Mouse (Mus musculus): ENCODE measurements around the gene Gjb3.

Gene Gjb3

DNA sequence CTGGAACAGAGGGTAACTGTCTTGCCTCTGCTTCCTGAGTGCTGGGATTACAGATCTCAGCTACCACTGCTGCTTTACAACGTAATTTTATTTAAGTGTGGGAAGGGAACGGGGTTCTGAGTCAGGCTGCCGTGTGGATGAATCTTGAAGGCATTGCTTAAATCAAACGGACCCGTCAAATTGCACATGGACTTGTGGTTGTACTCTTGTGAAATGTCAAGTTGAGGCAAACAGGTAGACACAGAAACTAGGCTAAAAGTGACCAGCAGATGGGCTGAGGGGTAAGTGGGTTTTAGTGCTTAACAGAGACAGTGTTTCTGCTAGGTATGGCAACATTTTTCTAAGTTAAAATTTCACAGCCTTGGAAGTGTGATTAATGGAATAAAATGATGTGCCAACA is 7.0 kb upstream of the Gjb3 start:
- no peak for DNase-seq (ENCODE audit: low spot score in 2 of 2)

DNA sequence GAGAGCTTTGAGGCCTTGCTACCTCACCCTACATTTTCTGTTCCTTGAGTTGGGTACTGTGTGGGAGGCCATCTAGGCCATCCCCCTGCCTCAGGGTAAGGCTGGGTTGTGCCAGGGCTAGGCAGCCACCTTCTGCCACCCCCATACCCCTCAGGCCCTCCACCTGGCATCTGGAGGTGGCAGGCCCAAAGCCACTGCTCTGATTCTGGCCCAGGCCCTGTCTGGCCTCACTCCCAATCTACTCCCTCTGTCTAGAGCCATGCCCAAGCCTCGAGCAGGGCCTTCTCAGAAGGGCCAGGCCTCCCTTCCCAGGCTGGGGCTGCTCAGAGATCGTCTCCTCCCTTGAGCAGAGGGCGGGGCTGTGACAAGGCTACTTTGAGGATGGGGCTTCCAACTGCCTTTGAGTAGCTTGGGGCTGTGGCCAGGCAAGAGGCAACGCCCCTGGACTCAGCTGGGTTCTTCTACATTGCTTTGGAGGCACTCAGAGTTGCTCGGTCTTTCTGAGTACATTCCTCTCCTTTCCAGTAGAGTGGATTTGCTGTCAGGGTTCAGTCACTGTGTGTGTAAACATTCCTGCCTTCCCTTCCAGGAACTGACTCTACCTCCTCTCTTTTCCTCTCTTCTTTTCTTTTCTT is 4.3 kb upstream of the Gjb3 start:
- DNase-seq (ENCODE audit: low spot score in 2 of 2): no peak

DNA sequence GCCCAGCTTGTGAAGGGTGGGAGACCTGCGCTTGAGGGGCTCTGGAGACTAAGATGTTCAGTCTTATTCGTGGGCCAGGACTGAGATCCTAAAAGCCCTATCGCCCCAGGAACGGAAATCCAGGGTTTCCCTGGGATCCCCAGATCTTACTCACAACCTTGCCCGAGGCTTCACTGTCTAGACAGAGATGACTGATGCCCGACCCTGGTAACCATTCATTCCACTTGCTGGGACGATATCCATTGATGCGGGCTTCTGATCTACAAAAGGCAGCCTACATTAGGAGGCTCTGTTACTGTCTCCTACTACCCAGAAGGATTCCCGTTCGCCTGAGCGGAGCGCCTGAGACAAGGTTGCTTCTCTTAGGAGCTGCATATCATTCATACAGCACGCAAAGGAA is 527 bp upstream of the Gjb3 start:
- no peak for DNase-seq (ENCODE audit: low spot score in 2 of 2)

DNA sequence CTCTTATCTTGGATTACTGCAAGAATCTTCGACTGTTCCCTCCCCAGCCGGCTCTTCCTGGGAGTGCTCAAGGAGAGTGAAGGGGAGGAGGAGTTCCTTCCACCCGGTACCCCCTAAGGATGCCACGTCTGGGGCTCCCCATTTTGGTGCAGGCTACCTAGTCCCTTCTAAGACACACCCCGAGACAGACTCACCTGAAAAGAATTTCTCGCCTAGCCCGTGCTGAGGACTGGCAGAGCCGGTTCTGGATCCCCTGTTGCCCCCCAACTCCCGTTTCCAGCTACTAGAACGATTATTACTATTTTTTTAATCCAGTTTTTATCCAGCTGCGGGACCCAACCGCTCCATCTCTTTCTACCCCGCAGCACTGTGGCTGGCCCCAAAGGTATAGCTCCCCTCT is 893 bp downstream of the Gjb3 start:
- no peak for DNase-seq (ENCODE audit: low spot score in 2 of 2)

DNA sequence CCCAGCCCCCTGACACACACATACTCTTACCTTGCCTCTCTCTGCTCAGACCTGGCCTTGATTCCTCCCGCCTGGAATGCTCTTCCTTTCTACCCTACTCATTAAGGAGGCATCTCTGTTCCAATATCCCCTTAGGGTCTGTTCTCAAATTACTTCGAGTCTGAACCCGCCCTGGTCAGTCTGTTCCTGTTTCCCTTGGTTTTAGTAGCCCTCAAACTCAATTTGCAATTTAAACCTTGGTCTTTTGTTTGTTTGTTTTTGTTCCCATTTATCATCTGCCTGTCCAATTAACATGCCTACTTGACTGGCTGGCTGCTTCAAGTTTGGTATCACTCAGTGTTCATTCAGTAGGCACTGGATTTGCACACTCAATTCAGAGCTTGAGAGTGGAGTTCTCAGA is 1.6 kb downstream of the Gjb3 start:
- no peak for DNase-seq (ENCODE audit: low spot score in 2 of 2)

DNA sequence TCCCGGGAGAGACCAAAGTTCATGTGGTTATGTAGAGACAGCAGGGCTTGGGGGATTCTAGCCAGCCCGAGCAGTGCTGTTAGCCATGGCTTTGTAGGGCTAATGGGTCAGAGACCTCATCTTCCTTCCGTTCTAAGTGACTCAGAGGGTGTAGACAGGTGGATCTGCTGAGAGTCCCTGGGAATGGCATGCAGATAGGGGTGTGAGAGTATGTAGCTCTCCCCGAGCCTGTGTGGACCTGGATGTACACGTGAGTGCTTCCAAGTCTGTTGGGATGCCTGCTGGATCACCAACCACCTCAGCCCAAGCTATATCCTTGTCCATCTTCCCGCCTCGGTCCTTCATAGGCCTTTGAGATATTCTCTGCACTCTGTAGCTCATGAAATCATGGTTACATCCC is 2.3 kb downstream of the Gjb3 start:
- no peak for DNase-seq (ENCODE audit: low spot score in 2 of 2)

DNA sequence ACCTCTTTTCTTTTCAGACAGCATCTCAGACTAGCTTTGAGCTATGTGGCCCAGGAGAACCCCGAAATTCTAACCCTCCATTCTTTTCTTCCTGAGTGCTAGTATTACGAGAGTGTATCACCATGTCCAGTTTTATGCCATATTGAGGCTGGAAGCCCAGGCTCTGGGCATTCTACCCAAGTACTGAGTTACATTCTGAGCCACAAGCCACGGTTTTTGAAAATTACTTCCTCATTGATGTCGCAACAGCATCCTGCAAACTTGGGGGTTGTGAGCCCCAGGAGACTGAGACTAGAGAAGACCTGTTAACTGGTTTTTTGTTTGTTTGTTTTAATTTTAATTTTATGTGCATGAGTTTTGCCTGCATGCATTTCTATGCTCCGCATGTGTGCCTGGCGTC is 2.9 kb downstream of the Gjb3 start:
- DNase-seq (ENCODE audit: low spot score in 2 of 2): no peak

DNA sequence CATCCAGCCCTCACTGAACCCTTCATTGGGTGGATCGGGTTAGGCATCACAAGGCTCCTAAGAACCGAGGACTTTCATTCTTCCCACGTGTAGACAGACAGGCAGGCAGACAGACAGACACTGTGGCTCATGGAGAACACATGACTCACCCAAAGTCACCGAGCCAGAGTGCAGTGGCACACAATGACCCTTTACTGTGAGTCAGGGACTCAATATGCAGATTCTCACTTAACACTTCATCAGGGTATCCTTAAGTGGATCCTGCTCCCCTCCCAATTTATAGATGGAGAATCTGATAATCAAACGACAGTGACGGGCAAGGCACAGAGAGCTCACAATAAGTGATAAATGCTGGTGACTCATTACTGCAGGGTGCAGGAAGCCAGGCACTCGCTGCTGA is 3.4 kb downstream of the Gjb3 start:
- DNase-seq (ENCODE audit: low spot score in 2 of 2): no peak

DNA sequence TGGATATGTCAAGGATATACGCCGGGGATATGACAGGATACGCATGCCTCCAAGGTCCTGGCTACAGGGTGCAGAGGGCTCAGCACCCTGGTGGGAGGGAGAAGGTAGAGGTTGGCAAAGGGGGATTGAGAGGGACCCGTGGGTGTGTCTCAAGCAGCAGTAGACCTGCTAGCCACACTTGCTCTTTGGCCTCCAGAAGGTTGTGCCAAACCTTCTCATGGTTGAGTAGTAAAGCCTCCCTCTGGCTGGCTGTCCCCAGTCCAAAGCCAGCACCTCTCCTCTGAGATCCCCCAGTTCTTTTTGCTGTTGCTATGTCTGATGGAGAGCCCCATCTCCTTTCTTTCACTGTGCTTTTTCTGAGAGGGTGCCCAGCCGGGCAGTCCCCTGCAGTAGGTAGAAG is 5.4 kb downstream of the Gjb3 start:
- no peak for DNase-seq (ENCODE audit: low spot score in 2 of 2)

DNA sequence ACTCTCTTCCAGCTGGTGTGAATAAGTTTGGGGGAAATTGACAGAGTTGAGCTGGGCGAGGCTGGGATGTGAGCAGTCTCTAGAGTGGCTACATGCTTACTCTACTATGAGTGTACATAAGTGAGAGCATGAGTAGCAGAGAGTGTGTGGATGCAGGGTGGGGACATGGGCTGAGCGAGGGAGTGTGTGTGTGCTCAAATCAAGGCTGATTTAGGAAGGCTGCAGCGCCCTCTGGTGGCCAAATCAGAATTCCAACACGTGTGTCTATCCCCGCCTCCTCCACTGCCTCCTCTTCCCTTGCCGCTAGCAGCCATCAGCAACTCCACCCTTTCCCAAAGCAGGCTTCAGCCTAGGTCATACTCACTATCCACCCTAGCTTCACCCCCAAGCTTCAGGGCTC is 5.9 kb downstream of the Gjb3 start:
- DNase-seq (ENCODE audit: low spot score in 2 of 2): peak in 1 of 2 experiments; percentile 19

DNA sequence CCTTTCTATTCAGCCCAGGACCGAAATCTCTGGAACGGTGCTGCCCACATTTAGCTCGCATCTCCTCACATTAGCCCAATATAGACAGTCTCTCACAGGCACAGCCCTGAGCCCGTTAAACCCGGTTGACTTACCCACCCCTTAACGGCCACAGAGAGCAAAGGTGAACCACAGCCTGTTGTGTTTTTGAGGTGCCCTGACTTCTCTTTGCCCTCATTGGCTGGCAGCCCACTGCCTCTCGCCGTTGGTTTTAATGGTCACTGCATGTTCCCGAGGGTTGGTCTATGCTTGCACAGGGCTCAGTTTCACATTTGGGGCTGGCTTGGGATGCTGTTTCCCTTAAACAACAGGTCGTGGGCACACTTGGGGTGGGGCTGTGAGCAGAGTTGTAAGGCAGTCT is 6.3 kb downstream of the Gjb3 start:
- no peak for DNase-seq (ENCODE audit: low spot score in 2 of 2)

DNA sequence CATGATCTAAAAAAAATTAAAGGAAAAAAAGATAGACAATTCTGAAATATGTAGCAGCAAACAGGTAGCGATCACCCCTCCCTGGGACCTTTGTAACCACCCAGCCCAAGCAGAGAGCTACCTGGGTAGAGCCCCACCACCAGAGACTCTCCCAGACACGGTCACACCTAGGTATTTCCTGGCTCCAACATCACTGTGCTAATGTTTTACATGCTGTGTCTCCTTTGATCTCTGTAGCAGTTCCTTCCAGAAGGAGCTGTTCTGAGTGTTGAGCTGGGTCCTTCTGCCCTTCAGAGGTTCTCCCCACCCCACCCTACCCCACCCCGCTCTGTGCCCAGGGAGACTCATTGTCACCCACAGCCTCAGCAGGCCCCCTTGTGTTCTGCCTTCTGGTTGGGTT is 7.0 kb downstream of the Gjb3 start:
- no peak for DNase-seq (ENCODE audit: low spot score in 2 of 2)

DNA sequence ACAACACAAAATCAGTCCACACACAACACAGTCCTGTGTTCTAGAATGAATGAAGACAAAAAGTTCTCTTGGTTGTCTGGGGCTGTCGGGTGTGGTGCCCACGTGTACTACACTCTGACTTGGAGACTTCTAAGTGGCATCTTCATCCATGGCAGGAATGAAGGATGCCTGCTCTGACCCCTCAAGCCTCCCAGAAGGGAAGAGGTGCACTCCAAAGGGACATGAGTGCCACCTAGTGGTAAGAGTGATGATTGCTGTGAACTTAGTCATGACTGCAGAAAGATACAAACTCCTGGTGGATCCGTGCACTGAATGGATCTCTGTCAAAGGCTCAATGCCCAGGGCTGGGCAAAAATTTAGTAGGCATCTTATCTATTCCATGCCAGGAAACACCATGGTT is 11.0 kb downstream of the Gjb3 start:
- DNase-seq (ENCODE audit: low spot score in 2 of 2): peak; percentile 24 to 35

DNA sequence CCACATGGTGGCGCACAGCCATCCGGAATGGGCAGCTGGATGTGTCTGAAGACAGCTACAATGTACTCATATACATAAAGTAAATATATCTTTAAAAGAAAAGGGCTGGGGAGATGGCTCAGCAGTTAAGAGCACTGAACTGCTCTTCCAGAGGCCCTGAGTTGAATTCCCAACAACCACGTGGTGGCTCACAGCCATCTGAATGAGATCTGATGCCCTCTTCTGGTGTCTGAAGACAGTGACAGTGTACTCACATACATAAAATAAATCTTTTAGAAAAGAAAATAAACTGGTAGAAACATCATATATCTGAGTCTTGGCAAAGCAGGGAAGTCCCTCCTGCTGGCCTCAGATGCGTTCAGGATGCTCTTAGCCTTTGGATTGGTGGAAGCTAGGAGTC is 13.5 kb downstream of the Gjb3 start:
- no peak for DNase-seq (ENCODE audit: low spot score in 2 of 2)

DNA sequence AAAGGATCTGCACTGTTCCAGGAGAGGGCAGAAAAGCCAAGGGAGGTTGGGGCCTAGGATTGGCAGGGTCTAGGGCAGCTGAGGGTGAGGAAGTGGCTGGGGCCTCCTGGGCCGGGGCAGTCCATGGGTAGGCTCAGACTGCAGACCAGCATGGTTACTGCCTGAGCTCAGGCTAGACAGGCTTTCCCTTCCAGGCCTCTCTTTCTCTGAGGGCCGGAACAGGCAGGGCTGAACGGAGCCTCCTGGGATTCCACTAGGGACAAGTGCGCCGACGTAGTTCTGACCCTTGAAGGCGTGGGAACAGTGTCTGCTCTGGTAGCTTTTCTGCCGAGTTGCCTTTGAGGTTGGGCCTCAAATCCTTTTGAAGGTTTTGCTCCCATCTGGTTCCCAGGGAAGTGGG is 14.9 kb downstream of the Gjb3 start:
- no peak for DNase-seq (ENCODE audit: low spot score in 2 of 2)

DNA sequence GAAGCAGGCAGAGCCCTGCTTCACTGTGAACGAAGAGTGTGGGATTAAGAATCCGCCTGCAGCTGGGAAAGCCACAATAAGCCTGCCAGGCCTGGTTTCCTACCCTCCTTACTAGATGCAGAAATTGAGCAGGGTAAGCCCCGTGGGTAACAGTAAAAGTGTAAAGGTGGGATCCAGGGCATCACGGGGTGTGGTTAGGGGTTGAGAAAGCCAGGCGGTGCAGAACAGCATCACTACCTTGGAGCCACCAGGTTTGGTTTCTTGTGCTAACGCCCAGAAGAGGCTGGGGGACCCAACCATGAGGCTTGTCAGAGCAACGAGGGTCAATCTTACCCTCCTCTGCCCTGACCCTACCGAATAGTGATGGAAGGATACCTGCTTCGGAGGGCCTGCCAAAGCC is 16.1 kb downstream of the Gjb3 start:
- DNase-seq (ENCODE audit: low spot score in 2 of 2): no peak

DNA sequence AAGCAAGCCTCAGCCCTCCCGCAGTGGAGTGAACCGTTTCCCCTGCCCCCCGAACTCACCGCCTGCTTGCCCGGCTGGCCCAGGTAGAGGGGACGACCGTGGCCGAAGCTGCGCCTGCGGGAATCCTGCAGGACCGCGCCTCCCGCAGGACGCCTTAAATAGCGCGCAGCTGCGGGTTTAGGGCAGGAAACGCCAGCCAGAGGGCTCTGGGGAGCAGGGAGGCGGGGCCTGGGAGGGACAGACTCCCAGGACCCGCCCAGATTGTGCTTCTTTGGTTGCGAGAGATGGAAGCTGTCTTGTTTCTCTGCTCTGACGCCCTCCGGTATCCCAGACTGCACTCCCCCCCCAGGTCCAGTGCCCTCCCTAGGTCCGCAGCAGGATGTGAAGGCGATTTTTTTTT is 16.8 kb downstream of the Gjb3 start, which contains the start of gene Gja4:
Gene Gja4 (minus strand): TSS at position 179 of the 400 bp plus-strand sequence.
- peak; percentile 27 to 38 for DNase-seq (ENCODE audit: low spot score in 2 of 2)

DNA sequence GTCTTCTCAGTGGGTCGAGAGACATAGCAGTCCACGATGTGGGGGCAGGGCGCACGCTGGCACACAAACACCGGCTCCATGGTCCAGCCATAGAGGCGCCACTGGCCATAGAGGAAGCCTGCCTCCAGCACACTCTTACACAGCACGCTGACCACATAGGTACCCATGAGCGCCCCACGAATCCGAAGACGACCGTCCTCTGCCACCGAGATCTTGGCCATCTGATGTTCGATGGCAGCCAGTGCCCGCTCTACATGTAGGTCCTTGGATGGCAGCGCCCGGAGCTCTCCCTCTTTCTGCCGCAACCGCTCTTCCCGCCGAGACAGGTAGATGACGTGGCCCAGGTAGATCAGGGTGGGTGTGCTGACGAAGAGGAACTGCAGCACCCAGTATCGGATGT is 18.3 kb downstream of the Gjb3 start:
- no peak for DNase-seq (ENCODE audit: low spot score in 2 of 2)

DNA sequence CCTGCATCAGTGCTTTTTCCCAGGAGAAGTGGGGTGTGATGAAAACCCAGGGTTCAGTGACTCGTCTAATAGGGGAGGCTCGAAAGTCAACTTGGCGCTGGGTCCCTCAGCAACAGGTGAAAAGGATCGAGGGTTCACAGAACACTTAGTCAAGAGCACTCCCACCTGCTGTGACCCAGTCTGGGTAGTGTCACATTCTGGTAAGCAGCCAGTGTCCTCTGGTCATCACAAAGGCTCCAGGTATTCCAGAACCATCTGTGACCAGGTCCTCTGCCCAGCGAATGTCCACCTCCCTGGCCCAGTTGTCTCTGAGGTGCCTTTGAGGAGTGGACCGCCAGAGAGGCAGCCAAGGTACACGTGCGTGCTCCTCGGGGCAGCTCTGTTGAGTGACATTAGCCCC is 19.1 kb downstream of the Gjb3 start:
- DNase-seq (ENCODE audit: low spot score in 2 of 2): no peak

DNA sequence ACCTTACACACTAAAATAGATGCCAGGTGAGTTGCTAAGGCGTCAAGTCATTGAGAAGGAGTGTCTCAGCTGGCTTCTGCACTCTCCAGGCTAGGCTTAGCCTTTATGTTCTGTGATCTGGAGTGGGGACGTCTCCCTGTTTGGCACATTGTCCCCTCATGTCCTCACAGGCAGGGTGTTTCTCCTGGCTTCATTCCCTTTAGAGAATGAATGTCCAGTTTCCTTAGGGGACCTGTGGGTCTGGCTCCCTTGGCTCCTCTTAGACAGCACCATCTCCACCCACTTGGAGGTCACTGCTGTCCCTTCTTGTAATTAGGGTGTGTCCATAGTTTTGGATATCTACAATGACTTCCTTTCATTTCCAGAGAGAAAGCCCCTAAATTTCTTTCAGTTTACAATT is 23.7 kb downstream of the Gjb3 start:
- DNase-seq (ENCODE audit: low spot score in 2 of 2): no peak

DNA sequence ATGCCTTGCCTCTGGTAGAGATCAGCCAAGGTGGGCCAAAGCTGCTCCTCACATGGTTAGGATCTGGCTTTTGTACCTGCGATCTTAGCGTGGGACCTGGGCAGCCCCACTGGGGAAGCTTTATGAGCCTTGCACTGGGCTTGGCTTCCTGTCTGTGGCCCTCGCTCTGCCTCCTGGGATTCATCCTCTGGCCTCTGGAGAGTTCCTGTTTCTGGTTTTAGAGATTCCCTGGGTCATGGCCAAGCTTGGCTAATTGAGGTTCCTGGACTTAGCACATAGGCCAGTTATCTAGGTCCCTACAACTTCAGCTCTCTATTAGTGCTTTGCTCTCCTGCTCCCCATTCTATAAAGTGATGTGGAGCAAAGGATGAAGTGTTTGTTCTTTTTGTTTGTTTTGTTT is 26.8 kb downstream of the Gjb3 start:
- DNase-seq (ENCODE audit: low spot score in 2 of 2): no peak

DNA sequence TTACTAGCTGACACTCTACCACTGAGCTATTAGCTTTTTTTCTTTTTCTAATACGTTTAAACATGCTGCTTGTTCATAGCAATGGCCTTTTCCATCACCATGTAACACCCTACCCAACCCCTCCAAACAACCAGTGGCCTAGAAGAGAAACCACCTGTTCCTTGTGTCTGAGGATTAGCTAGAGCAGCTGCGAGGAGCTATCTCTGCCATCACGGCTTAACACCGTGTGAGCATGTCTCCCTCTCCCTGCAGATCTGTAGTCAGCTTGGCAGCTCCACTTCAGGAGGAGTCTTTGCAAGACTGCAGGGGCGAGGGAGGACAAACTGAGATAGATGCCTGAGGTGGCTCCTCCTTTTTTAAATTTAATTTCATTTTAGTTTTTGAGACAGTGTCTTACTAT is 30.1 kb downstream of the Gjb3 start:
- no peak for DNase-seq (ENCODE audit: low spot score in 2 of 2)

DNA sequence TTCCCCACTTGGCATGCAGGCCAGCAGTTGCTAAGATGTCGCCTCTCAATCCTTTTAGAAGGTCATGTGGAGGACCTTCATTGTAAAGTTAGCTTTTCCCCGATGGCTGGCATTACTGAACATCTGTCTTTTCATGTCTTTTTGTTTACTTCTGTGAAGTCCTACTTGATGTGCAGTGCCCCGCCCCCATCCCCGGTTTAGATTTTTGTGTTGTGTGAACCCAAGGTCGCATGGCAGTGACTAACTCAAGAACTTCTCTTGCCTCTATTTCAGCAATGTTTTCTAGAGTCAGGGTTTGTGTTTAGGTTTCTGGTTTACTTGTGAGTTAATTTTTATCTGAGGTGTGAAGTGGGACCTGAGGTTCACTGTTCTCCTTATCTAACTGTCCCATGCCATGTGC is 38.0 kb downstream of the Gjb3 start:
- no peak for DNase-seq (ENCODE audit: low spot score in 2 of 2)

DNA sequence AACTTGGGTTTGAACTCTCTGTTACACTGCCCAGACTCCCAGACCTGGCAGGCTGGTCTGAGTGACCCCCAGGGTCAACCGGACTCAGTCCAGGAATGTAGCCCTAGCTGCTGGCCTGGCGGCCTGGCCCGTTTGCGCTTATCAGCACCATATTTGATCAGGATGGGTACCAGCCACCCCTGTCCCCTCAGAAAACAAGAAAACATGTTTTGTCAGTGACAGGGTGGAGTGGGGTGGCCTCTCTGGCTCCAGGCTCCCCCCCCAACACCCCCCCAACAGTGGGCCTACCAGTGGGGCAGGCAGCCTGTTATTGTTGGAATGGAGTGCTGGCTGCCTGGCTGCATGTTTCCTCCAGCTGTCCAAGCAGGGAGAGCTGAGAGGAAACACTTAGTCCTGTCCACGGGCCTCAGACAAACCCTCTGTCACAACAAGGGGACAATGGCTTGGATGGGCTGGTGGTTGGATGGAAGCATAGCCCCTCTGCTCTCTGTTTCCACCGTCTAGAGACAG is 41.5 kb downstream of the Gjb3 start:
- no peak for DNase-seq (ENCODE audit: low spot score in 2 of 2)
